Mouse (Mus musculus) neural tube, embryonic 13.5 days (tissue): ENCODE measurements around the gene Plxna4. TPM values are rescaled to one million over a fixed set of nuclear protein-coding genes. Genes with fewer than 3 reads are reported as not detected.

Experiments used
- ATAC-seq: fragments of 200-750 bp; cut with Nextera tagmentation; 2 replicates; pipeline ENCODE4 v1.8.0; 2017; ENCODE audit warnings: low read depth, mild to moderate bottlenecking, moderate TSS enrichment, moderate library complexity
- H3K27ac ChIP-seq: fragments of 300-500 bp; sonication (generic); replicated peaks from 2 replicates; pipeline ENCODE4 v1.5.1; 2015; ENCODE audit warnings: moderate library complexity, mild to moderate bottlenecking, inconsistent platforms
- H3K27me3 ChIP-seq: fragments of 300-500 bp; sonication (generic); 2 replicates; pipeline ENCODE4 v1.6.1; 2015; ENCODE audit warnings: mild to moderate bottlenecking, inconsistent platforms
- H3K36me3 ChIP-seq: fragments of 300-500 bp; sonication (generic); 2 replicates; pipeline ENCODE4 v1.6.1; 2015; ENCODE audit warnings: mild to moderate bottlenecking, inconsistent platforms
- H3K4me1 ChIP-seq: fragments of 300-500 bp; sonication (generic); replicated peaks from 2 replicates; pipeline ENCODE4 v1.6.1; 2015; ENCODE audit warnings: inconsistent platforms
- H3K4me2 ChIP-seq: fragments of 300-500 bp; sonication (generic); 2 replicates; pipeline ENCODE4 v1.6.1; 2015; ENCODE audit warnings: inconsistent platforms, mild to moderate bottlenecking, moderate library complexity
- H3K4me3 ChIP-seq: fragments of 300-500 bp; sonication (generic); 2 replicates; pipeline ENCODE4 v1.5.1; 2015; ENCODE audit warnings: mild to moderate bottlenecking, inconsistent platforms
- H3K9ac ChIP-seq: fragments of 300-500 bp; sonication (generic); 2 replicates; pipeline ENCODE4 v1.6.1; 2015; ENCODE audit warnings: moderate library complexity, mild to moderate bottlenecking, inconsistent platforms
- H3K9me3 ChIP-seq: fragments of 300-500 bp; sonication (generic); 2 replicates; pipeline ENCODE4 v1.6.1; 2016; ENCODE audit warnings: inconsistent platforms
- WGBS: fragments of 180-500 bp; shearing (Covaris S2); methylation state at CpG from one replicate; pipeline ENCODE4 v1.1.7; 2015; 5-methylcytosine and 5-hydroxymethylcytosine counted together
- polyA plus RNA-seq: library from polyadenylated mRNA; unstranded; fragments of >200 nt; fragmentation: Nextera tagmentation; extraction: Ambion mirVana; gene quantifications from 2 replicates; pipeline ENCODE4 v1.2.1, GENCODE M21; 2015

Gene Plxna4
- polyA plus RNA-seq, 1 experiment from 2014 or later: 17.1 TPM

GRCm38 (mm10) chr6:32330034-32330795 is 257.8 kb downstream of the Plxna4 start:
- H3K9ac ChIP-seq: no peak overlapping the region
- peaks cover 50% of the 10 kb centered on the region for H3K4me1 ChIP-seq
- no peak overlapping the region for H3K4me2 ChIP-seq
- H3K4me3 ChIP-seq: no peak overlapping the region
- 78% methylated on average over 9 of the region's 9 CpGs for WGBS
- H3K27ac ChIP-seq: 0 out of 2 replicates have a peak overlapping the region, but pooled peaks have one; percentile 1
- H3K27me3 ChIP-seq: no peaks in the 10 kb centered on the region
- no peaks in the 10 kb centered on the region for H3K36me3 ChIP-seq
- ATAC-seq: no peak
- no peaks in the 10 kb centered on the region for H3K9me3 ChIP-seq

DNA sequence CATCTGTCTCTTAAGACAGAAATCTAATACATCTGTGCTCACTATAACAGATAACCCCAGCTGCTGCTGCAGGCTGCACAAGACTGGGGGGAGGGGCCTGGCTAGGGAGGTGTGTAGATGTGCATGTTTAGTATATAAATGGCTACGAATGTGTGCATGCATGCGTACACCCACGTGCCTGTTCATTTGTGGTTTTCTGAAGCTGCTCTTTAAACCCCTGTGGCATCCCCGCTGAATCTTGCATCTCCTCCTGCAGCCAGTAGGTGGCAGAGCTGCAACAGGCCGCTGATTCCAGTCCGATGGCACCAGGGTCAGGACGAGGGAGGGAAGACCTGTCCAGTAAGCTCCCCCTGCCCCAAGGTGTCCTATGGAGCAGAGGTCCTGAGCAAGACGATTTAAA is 260.0 kb downstream of the Plxna4 start:
- Histone ChIP-seq H3K4me3 (no peak overlapping the region), H3K27ac (no peak overlapping the region), H3K36me3 (no peaks in the 10 kb centered on the region), H3K9ac (peak overlapping the region; percentile 3), H3K4me2 (peak overlapping the region; percentile 17; the same call in 1 of the 2 replicates), H3K4me1 (peaks cover 50% of the 10 kb centered on the region), H3K9me3 (no peaks in the 10 kb centered on the region), H3K27me3 (no peaks in the 10 kb centered on the region)
- ATAC-seq: peak; percentile 77
- WGBS: 2% methylated on average over 8 of the region's 8 CpGs

GRCm38 (mm10) chr6:32327173-32327572 is 260.8 kb downstream of the Plxna4 start:
- H3K4me3 ChIP-seq: no peak overlapping the region
- WGBS: 22% methylated on average over 5 of the region's 5 CpGs
- H3K27ac ChIP-seq: no peak overlapping the region
- peaks cover 50% of the 10 kb centered on the region for H3K4me1 ChIP-seq
- H3K9me3 ChIP-seq: no peaks in the 10 kb centered on the region
- no peaks in the 10 kb centered on the region for H3K27me3 ChIP-seq
- H3K4me2 ChIP-seq: no peak overlapping the region
- no peak overlapping the region for H3K9ac ChIP-seq
- ATAC-seq: no peak
- no peaks in the 10 kb centered on the region for H3K36me3 ChIP-seq

DNA sequence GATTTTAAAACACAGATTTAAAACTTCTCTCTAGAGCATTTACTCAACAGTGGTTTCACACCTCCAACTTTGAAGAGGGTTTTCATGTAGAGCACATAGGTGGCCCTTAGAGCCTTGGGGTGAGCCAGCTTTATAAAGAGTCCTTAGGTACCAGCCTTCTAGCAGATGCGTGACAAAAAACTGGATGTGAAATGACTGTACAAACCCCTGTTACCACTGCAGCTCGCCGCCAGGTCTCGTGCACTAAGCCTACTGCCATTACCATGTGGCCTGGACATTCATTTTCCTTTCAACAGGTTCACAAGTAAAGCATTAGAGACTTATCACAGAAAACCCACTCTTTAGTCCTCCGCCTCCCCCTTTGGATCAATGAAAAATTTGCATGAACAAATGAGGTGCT is 261.6 kb downstream of the Plxna4 start:
- no peak for ATAC-seq
- Histone ChIP-seq H3K4me1 (peaks cover 48% of the 10 kb centered on the region), H3K4me3 (no peak overlapping the region), H3K4me2 (no peak overlapping the region), H3K27me3 (no peaks in the 10 kb centered on the region), H3K9me3 (no peaks in the 10 kb centered on the region), H3K36me3 (no peaks in the 10 kb centered on the region), H3K9ac (no peak overlapping the region), H3K27ac (no peak overlapping the region)
- 89% methylated on average over 5 of the region's 5 CpGs for WGBS

- H3K4me2 ChIP-seq: no peak overlapping the region
- WGBS: 84% methylated on average over 7 of the region's 7 CpGs
- H3K9me3 ChIP-seq: no peaks in the 10 kb centered on the region
- no peak overlapping the region for H3K27ac ChIP-seq
- peaks cover 48% of the 10 kb centered on the region for H3K4me1 ChIP-seq
- H3K4me3 ChIP-seq: no peak overlapping the region
- H3K9ac ChIP-seq: no peak overlapping the region
- no peak for ATAC-seq
- no peaks in the 10 kb centered on the region for H3K27me3 ChIP-seq
- no peaks in the 10 kb centered on the region for H3K36me3 ChIP-seq
Measured at GRCm38 (mm10) chr6:32325851-32326250, 262.1 kb downstream of the Plxna4 start.

- peak; percentile 65; the same call in 1 of the 2 replicates for ATAC-seq
- no peak overlapping the region for H3K4me2 ChIP-seq
- no peak overlapping the region for H3K4me3 ChIP-seq
- no peaks in the 10 kb centered on the region for H3K27me3 ChIP-seq
- H3K9ac ChIP-seq: no peak overlapping the region
- no peak overlapping the region for H3K27ac ChIP-seq
- peaks cover 15% of the 10 kb centered on the region for H3K4me1 ChIP-seq
- H3K36me3 ChIP-seq: no peaks in the 10 kb centered on the region
- 57% methylated on average over 3 of the region's 3 CpGs for WGBS
- H3K9me3 ChIP-seq: no peaks in the 10 kb centered on the region
Measured at GRCm38 (mm10) chr6:32321187-32321586, 266.8 kb downstream of the Plxna4 start.

DNA sequence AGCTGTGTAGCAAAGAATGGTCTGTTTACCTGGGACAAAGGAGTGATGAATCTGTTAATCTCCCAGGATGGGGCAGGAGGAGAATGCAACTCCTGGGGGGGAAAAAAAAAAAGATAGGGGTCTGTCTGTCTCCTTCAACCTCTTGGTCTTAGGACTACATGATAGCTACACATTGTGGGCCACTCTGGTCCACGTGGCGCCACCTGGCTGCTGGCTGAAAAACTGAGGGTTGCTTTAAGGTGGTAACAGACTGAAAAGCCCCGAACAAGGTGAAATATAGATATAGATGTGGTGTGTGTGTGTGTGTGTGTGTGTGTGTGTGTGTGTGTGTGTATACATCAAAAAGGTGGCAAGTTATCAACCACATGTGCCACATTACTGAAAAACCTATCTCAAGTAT is 267.7 kb downstream of the Plxna4 start:
- Histone ChIP-seq H3K9me3 (no peaks in the 10 kb centered on the region), H3K27ac (no peak overlapping the region), H3K36me3 (no peaks in the 10 kb centered on the region), H3K4me2 (no peak overlapping the region), H3K4me1 (peaks cover 19% of the 10 kb centered on the region), H3K27me3 (no peaks in the 10 kb centered on the region), H3K9ac (no peak overlapping the region), H3K4me3 (no peak overlapping the region)
- 32% methylated on average over 3 of the region's 3 CpGs for WGBS
- ATAC-seq: no peak

DNA sequence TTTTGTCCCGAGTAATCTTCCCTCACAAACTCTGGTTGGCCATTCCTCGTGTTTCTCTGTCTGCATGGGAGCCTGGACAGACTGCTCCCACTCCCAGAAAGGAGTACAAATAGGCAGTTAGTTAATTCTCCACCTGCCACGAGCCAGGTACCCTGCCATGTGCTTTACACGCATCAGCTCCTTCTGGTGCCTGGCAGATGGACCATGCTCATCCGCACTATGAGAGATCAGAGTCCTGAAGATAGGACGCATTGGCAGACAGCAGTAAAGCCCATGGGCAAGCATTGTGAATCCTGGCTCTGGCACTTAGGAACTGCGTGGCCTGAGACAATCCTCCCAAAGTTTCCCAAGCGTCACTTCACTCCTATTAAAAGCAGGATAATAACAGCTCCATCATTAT is 270.5 kb downstream of the Plxna4 start:
- peaks cover 30% of the 10 kb centered on the region for H3K4me1 ChIP-seq
- no peak overlapping the region for H3K9ac ChIP-seq
- WGBS: 75% methylated on average over 8 of the region's 8 CpGs
- no peaks in the 10 kb centered on the region for H3K9me3 ChIP-seq
- ATAC-seq: no peak
- no peak overlapping the region for H3K27ac ChIP-seq
- H3K4me2 ChIP-seq: no peak overlapping the region
- H3K4me3 ChIP-seq: no peak overlapping the region
- H3K36me3 ChIP-seq: no peaks in the 10 kb centered on the region
- H3K27me3 ChIP-seq: no peaks in the 10 kb centered on the region

GRCm38 (mm10) chr6:32315011-32315450 is 273.0 kb downstream of the Plxna4 start:
- no peaks in the 10 kb centered on the region for H3K27me3 ChIP-seq
- H3K4me2 ChIP-seq: no peak overlapping the region
- ATAC-seq: peak; percentile 63
- no peaks in the 10 kb centered on the region for H3K36me3 ChIP-seq
- no peaks in the 10 kb centered on the region for H3K9me3 ChIP-seq
- no peak overlapping the region for H3K9ac ChIP-seq
- H3K4me3 ChIP-seq: no peak overlapping the region
- H3K4me1 ChIP-seq: peaks cover 20% of the 10 kb centered on the region
- H3K27ac ChIP-seq: peak overlapping the region; percentile 49
- WGBS: 12% methylated on average over 6 of the region's 6 CpGs

- Histone ChIP-seq H3K4me1 (peaks cover 7% of the 10 kb centered on the region; the same call in 1 of the 2 replicates), H3K4me3 (no peak overlapping the region), H3K36me3 (no peaks in the 10 kb centered on the region), H3K27me3 (no peaks in the 10 kb centered on the region), H3K27ac (no peak overlapping the region), H3K9ac (no peak overlapping the region), H3K9me3 (no peaks in the 10 kb centered on the region), H3K4me2 (no peak overlapping the region)
- WGBS: 84% methylated on average over 4 of the region's 4 CpGs
- ATAC-seq: no peak
Measured at GRCm38 (mm10) chr6:32309147-32309546, 278.8 kb downstream of the Plxna4 start.

GRCm38 (mm10) chr6:32300611-32301010 is 287.4 kb downstream of the Plxna4 start:
- H3K4me1 ChIP-seq: no peaks in the 10 kb centered on the region
- H3K4me2 ChIP-seq: no peak overlapping the region
- no peak overlapping the region for H3K9ac ChIP-seq
- H3K27ac ChIP-seq: no peak overlapping the region
- H3K4me3 ChIP-seq: no peak overlapping the region
- ATAC-seq: no peak
- H3K9me3 ChIP-seq: no peaks in the 10 kb centered on the region
- no peaks in the 10 kb centered on the region for H3K27me3 ChIP-seq
- no peaks in the 10 kb centered on the region for H3K36me3 ChIP-seq
- 66% methylated on average over 2 of the region's 2 CpGs for WGBS

GRCm38 (mm10) chr6:32281457-32281856 is 306.5 kb downstream of the Plxna4 start:
- H3K27me3 ChIP-seq: no peaks in the 10 kb centered on the region
- no peak overlapping the region for H3K4me2 ChIP-seq
- H3K9me3 ChIP-seq: no peaks in the 10 kb centered on the region
- peaks cover 20% of the 10 kb centered on the region for H3K4me1 ChIP-seq
- no peak for ATAC-seq
- H3K4me3 ChIP-seq: no peak overlapping the region
- H3K36me3 ChIP-seq: no peaks in the 10 kb centered on the region
- no peak overlapping the region for H3K27ac ChIP-seq
- H3K9ac ChIP-seq: no peak overlapping the region

- 31% methylated on average over 2 of the region's 2 CpGs for WGBS
- Histone ChIP-seq H3K36me3 (no peaks in the 10 kb centered on the region), H3K9me3 (no peaks in the 10 kb centered on the region), H3K9ac (no peak overlapping the region), H3K4me3 (no peak overlapping the region), H3K27ac (no peak overlapping the region), H3K27me3 (no peaks in the 10 kb centered on the region), H3K4me1 (peaks cover 20% of the 10 kb centered on the region), H3K4me2 (no peak overlapping the region)
- no peak for ATAC-seq
Measured at GRCm38 (mm10) chr6:32280728-32281127, 307.3 kb downstream of the Plxna4 start.
